Mouse (Mus musculus) R1 (cell line): Measurements from ENCODE around the gene Gm26657.
A peak's percentile ranks its signal among the peaks of the same experiment; 100 is the strongest.

Experiments
- DNase-seq: peaks from one replicate; pipeline ENCODE4 v3.0.0-alpha.2; 2018; ENCODE audit warnings: low read depth, low spot score

Gene Gm26657

GRCm38 (mm10) chr4:56740020-56740485 is at the start of gene Gm26657:
Gene Gm26657 (plus strand): TSS chr4:56740070.
- DNase-seq, result peak; percentile 19

DNA sequence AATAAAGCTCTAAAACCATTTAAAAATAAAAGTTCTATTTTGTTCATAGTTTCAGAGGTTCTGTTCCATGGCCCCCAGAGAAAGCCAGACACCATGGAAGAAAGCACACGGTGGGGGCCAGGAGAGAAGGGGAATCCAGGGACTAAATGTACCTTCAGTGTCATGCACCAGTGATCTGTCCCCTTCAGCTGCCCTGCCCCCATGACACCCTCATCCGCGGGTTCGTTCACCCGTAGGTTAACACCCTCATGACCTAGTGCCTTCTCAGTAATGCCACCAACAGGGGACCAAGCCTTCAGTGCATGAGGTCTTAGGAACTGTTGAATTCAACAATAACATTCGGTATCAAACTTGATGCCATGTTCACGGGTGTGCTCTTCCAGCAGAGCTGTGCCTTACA is 43.5 kb upstream of the Gm26657 start:
- no peak for DNase-seq

DNA sequence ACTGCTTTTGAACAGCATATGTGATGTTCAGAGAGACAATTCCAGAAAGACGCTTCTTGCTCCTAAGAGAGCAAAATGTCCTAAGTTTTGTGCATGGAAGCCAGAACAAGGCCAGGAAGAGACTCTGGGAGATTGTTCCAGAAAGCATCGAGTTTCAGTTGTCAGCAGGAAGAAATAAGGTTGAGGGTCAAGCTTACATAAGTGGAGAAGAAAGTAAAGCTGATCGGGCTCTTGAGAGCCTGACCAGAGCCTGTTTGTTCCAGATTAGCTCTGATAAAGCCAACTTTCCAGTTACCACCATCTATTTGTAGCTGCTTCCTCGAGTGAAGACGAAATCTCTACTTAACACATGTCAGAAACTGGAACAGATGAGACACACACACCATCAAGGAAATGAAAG is 41.2 kb upstream of the Gm26657 start:
- no peak for DNase-seq

GRCm38 (mm10) chr4:56702234-56702633 is 37.6 kb upstream of the Gm26657 start:
- DNase-seq, result peak; percentile 30

GRCm38 (mm10) chr4:56713155-56713554 is 26.7 kb upstream of the Gm26657 start:
- no peak for DNase-seq

- no peak for DNase-seq
These were observed 23.1 kb upstream of the Gm26657 start for GRCm38 (mm10) chr4:56716801-56717200.

DNA sequence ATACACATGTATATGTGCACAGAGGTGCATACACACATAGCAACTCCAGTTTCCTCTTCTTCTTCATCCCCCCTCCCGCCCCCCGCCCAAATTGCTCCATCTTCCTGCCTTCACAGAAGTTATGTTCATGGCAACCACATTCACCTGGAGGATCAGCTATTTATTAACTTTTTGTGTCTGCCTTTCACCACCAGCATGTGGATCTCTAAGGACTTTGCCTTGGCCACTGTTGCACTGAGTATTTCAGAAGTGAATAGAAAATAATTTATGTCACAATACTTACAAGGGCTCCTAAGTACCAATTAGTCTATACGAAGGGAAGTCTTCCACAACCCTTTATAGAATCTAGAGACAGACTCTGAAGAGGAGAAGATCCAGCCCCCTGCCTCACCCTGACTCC is 21.9 kb upstream of the Gm26657 start:
- DNase-seq, result no peak

GRCm38 (mm10) chr4:56718573-56719442 is 21.1 kb upstream of the Gm26657 start:
- no peak for DNase-seq

- no peak for DNase-seq
These were observed 20.4 kb upstream of the Gm26657 start for GRCm38 (mm10) chr4:56719456-56719855.

GRCm38 (mm10) chr4:56720403-56720802 is 19.5 kb upstream of the Gm26657 start:
- no peak for DNase-seq

GRCm38 (mm10) chr4:56721469-56721868 is 18.4 kb upstream of the Gm26657 start:
- DNase-seq, result peak; percentile 63

DNA sequence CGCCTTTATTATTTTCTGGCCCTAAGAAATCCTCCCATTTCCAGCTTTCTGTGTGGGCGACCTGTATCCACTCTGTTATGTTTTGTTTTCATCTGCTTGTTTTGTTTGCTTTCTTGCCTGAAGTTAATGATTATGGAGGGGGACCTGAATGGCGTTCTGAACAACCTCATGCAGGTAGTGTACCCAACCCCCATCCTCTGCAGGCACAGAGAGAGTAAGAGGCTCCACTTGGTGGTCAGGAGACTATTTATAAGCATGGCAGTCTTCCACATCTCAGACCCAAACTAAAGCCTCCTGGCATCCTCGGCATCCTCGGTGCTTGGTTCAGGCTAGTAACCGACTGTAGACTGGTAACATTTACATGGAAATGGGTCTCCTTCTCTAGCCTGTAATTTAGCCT is 17.5 kb upstream of the Gm26657 start:
- DNase-seq, result no peak

DNA sequence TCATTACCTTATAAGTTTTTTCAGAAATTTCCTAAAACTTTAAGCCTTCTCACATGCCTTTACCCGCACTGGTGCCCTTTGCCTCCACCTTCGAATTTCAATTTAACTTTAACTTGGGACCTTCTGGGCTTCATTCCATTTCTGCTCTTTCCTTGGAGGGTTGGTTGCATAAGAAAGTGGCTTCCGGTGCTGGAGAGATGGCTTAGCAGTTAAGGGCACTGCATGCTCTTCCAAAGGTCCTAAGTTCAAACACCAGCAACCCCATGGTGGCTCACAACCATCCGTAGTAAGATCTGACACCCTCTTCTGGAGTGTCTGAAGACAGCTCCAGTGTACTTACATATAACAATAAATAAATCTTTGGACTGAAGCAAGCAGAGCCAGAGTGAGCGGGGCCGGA is 16.6 kb upstream of the Gm26657 start:
- no peak for DNase-seq

DNA sequence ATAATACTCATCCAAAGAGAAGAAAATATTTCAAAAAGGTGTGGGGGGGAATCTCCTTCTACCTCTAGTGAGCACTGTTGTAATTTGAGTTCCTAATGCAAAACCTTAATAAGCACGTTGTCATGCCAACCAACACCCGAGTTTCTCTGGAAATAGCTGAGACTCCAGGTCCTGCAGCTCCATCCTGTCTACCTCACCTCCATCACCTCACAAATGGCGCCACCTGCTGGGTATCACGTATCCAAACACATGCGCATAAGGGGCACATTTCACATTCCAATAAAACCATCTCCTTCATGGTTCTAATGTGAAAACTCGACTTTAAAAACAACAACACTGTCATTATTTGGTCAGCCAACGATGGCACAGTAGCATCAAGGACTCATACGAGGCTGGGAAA is 14.0 kb upstream of the Gm26657 start:
- DNase-seq, result peak; percentile 83

DNA sequence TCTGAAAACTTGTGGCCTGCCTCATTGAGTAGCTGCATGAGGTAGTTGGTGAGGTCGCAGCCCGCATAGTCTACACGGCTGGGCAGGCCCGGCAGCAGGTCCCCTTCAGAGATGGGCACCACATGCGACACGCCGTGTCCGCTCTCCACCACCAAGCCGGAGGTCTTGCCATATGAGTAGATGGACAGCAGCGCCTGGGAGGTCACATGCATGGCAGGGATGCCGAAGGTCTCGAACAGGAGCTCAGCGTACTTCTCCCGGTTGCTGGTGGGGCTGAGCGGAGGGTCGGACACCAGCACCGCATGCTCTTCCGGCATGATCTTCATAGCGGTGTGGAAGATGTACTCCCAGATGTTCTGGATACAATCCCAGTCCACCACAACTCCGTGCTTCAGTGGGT is 741 bp downstream of the Gm26657 start:
- no peak for DNase-seq

DNA sequence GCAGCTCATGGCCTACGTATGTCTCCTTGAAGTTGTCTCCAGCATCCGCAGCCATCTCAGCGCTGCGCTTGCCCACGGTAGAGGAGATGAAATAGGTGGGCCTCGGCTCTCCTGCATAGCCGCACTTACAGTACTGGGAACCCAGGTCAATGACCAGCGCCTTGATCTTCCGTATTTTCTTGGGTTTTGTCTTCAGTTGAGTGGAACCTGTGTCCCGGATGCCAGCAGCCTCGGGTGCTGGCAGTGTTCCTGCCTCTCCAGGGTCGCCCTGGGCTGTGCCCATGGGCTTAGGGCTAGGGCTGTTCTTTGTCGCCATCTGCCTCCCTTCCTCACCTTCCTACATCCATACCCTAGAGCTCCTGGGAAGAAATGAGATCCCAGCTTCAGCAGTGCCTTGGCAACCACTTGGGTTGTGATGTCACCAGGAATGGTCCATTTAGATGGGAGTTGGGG is 1.2 kb downstream of the Gm26657 start, which contains the start of gene Actl7b:
Gene Actl7b (minus strand): TSS at position 403 of the 453 bp plus-strand sequence.
- DNase-seq, result no peak

DNA sequence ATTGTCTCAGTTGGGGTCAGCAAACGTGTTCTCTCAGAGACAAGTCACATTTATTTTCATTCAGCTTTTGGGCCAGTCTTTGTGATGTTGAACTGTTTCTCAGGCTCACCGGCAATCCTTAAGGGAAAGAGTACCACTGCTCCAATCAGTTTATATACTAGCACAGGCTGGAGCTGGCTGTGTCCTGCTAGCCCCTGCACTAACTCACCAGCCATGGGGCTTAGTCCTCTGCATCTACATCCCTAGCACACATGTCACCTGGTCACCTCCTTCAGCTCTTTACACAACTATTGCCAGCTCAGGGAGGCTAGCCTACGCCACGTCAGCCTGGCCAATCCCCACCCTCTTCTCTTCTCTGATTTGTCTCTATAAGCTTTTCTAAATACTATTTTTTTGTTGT is 2.8 kb downstream of the Gm26657 start:
- no peak for DNase-seq

DNA sequence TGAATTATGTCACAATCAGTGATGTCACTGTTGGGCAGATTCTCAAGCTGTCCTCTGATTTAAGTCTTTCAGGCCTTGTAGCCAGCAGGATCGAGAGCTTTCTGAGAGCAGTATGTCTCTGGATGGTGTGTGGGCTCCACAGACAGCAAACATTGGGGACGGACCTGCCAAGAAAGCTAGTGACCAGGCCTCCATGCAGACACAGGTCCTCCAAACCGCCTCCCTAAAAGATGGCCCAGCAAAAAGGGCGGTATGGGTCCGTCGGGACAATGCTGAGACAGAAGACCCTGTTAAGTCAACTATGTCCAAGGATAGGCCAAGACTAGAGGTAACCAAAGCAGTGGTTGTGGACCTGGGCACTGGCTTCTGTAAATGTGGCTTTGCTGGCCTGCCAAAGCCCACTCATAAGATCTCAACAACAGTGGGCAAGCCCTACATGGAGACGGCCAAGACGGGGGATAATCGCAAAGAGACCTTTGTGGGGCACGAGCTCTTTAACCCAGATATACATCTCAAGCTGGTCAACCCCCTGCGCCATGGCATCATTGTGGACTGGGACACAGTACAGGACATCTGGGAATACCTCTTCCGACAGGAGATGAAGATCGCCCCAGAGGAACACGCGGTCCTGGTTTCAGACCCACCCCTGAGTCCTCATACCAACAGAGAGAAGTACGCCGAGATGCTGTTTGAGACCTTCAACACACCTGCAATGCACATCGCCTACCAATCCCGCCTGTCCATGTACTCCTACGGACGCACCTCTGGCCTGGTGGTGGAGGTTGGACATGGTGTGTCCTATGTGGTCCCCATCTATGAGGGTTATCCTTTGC is 3.7 kb downstream of the Gm26657 start, which contains the start of gene Actl7a:
Gene Actl7a (plus strand): TSS at position 51 of the 833 bp plus-strand sequence.
- no peak for DNase-seq

- DNase-seq, result no peak
These were observed 6.5 kb downstream of the Gm26657 start for GRCm38 (mm10) chr4:56746345-56746744.

DNA sequence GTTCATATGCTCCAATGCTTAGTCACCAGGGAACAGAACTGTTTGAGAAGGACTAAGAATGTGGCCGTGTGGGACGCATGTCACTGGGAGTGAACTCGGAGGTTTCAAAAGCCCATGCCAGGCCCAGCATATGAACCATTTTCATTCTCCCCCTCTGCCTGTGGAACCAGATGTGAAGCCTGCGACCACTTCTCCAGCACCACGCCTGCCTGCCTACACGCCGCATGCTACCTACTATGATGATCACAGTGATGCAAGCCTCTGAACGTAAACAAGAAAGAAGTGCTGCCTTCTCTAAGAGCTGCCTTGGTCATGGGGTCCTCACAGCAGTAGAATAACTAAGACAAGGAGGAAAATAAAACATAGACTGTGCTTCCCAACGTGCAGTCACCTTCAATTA is 7.6 kb downstream of the Gm26657 start:
- no peak for DNase-seq

DNA sequence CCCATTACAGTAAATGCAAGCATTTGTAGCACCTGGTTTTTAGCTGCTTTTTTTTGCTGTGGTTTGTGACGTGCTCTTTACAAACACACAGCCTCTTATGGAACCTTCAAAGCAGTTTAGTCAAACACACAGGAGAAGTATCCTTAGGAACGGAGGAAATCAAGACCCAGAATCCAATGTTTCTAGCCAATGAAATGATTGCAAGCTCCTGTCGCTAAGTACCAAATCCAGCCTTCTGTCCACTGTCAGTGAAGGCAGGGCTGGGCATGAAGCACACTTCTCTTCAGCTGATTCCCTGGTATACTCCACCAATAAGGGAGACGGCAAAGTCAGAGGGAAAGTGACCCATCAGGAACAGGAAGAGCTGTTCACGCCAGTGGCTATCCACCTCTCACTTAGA is 16.2 kb downstream of the Gm26657 start:
- no peak for DNase-seq

DNA sequence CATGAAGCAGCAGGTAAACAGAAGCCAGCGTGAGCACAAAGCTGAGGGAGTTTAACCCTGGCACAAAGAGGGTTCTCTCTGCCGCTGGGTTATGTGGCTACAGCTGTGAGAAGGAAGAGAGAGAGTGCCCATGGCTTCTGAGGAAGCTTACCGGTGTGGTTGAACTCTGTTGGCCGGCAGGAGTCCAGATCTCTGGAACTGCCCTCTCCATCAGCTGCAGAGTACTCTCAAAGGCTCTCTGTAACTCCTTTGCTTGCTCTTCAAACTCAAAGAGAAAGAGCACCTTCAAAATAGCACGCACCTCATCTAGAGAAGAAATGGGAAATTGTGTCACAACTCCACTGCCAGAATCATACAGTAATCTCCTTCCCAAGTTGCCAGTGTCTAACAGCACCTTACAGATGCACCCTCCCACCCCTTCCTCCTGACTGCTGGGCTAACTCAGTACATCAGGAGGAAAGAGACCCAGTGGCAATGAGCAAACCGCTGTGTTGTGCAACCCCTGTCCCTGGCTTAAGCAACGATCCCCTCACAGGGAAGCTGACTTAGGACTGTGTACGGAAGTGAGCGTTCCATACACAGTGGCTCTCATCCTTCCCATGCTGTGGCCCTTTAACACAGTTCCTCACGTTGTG is 17.2 kb downstream of the Gm26657 start:
- no peak for DNase-seq
